Mouse (Mus musculus): ENCODE data around the gene Sox6.

The Sox6 gene

GRCm38 (mm10) chr7:115830938-115831873, 207.4 kb downstream of the Sox6 start:
- no peak for DNase-seq (ENCODE audit: low spot score in 2 of 2)

GRCm38 (mm10) chr7:115830366-115830765, 208.2 kb downstream of the Sox6 start:
- DNase-seq (ENCODE audit: low spot score in 2 of 2), result no peak

GRCm38 (mm10) chr7:115829756-115830155, 208.8 kb downstream of the Sox6 start:
- no peak for DNase-seq (ENCODE audit: low spot score in 2 of 2)

GRCm38 (mm10) chr7:115829260-115829659, 209.3 kb downstream of the Sox6 start:
- DNase-seq (ENCODE audit: low spot score in 2 of 2), result no peak

- DNase-seq (ENCODE audit: low spot score in 2 of 2), result no peak
Observed at GRCm38 (mm10) chr7:115825295-115825694, 213.3 kb downstream of the Sox6 start.

GRCm38 (mm10) chr7:115824621-115825256, 213.9 kb downstream of the Sox6 start:
- no peak for DNase-seq (ENCODE audit: low spot score in 2 of 2)

GRCm38 (mm10) chr7:115819136-115819535, 219.5 kb downstream of the Sox6 start:
- DNase-seq (ENCODE audit: low spot score in 2 of 2), result no peak

GRCm38 (mm10) chr7:115803256-115803655, 235.3 kb downstream of the Sox6 start:
- DNase-seq (ENCODE audit: low spot score in 2 of 2), result no peak

GRCm38 (mm10) chr7:115794139-115794858, 244.3 kb downstream of the Sox6 start:
- no peak for DNase-seq (ENCODE audit: low spot score in 2 of 2)

GRCm38 (mm10) chr7:115792841-115793240, 245.8 kb downstream of the Sox6 start:
- DNase-seq (ENCODE audit: low spot score in 2 of 2), result no peak

GRCm38 (mm10) chr7:115789116-115789823, 249.3 kb downstream of the Sox6 start:
- no peak for DNase-seq (ENCODE audit: low spot score in 2 of 2)

- DNase-seq (ENCODE audit: low spot score in 2 of 2), result no peak
Observed at GRCm38 (mm10) chr7:115783982-115784917, 254.3 kb downstream of the Sox6 start.

GRCm38 (mm10) chr7:115780148-115780547, 258.4 kb downstream of the Sox6 start:
- no peak for DNase-seq (ENCODE audit: low spot score in 2 of 2)

GRCm38 (mm10) chr7:115779544-115779943, 259.1 kb downstream of the Sox6 start:
- no peak for DNase-seq (ENCODE audit: low spot score in 2 of 2)

GRCm38 (mm10) chr7:115776736-115777135, 261.9 kb downstream of the Sox6 start:
- no peak for DNase-seq (ENCODE audit: low spot score in 2 of 2)

GRCm38 (mm10) chr7:115776324-115776723, 262.3 kb downstream of the Sox6 start:
- DNase-seq (ENCODE audit: low spot score in 2 of 2), result no peak

GRCm38 (mm10) chr7:115766316-115766715, 272.3 kb downstream of the Sox6 start:
- no peak for DNase-seq (ENCODE audit: low spot score in 2 of 2)

- DNase-seq (ENCODE audit: low spot score in 2 of 2), result no peak
Observed at GRCm38 (mm10) chr7:115763851-115764250, 274.7 kb downstream of the Sox6 start.

- no peak for DNase-seq (ENCODE audit: low spot score in 2 of 2)
Observed at GRCm38 (mm10) chr7:115758172-115758571, 280.4 kb downstream of the Sox6 start.

GRCm38 (mm10) chr7:115755272-115755671, 283.3 kb downstream of the Sox6 start:
- no peak for DNase-seq (ENCODE audit: low spot score in 2 of 2)

GRCm38 (mm10) chr7:115754216-115754615, 284.4 kb downstream of the Sox6 start:
- no peak for DNase-seq (ENCODE audit: low spot score in 2 of 2)

All from cerebellum, postnatal 4 days (tissue).